Mouse (Mus musculus) kidney, adult 2 months (tissue): ENCODE measurements at regions not wholly inside any gene's neighbourhood (a gene's known extent, or its start where the extent isn't known, plus 50 kb on each side); places are given as distances from the start of the nearest gene placed in this dataset.

ENCODE experiments used
- CTCF ChIP-seq: fragments of 200-500 bp; conservative IDR thresholded peaks from 2 replicates; pipeline ENCODE4 v1.5.1; 2011; ENCODE audit warnings: low read depth, mild to moderate bottlenecking, control low read depth, low read length, moderate library complexity, mixed read lengths; ENCODE audit not compliant: insufficient read depth, insufficient read length
- POLR2A ChIP-seq: fragments of 200-500 bp; IDR thresholded peaks from one replicate; pipeline ENCODE4 v1.6.1; 2011; ENCODE audit warnings: low read depth, low read length, control low read depth

- TF ChIP-seq CTCF (no peak), POLR2A (no peak)
These were observed 164.9 kb upstream of the Kbtbd8 start for GRCm38 (mm10) chr6:94951971-94952768.
